Mouse (Mus musculus) forebrain, embryonic 10.5 days (tissue): ENCODE measurements around the gene Fgfr2. TPM values are rescaled to one million over a fixed set of nuclear protein-coding genes. Genes with fewer than 3 reads are reported as not detected.

Experiments
- DNase-seq: peaks from one replicate; pipeline ENCODE4 v3.0.0-alpha.2; 2017; ENCODE audit warnings: low spot score; ENCODE audit errors: extremely low spot score
- H3K27ac ChIP-seq: fragments of 300-500 bp; sonication (generic); 2 replicates; pipeline ENCODE4 v1.5.1; 2016; ENCODE audit warnings: mild to moderate bottlenecking
- H3K27me3 ChIP-seq: fragments of 300-500 bp; sonication (generic); 2 replicates; pipeline ENCODE4 v1.6.1; 2016; ENCODE audit warnings: mild to moderate bottlenecking; ENCODE audit not compliant: poor library complexity, severe bottlenecking
- H3K36me3 ChIP-seq: fragments of 300-500 bp; sonication (generic); replicated peaks from 2 replicates; pipeline ENCODE4 v1.6.1; 2016; ENCODE audit warnings: mild to moderate bottlenecking, moderate library complexity
- H3K4me1 ChIP-seq: fragments of 300-500 bp; sonication (generic); 2 replicates; pipeline ENCODE4 v1.6.1; 2016
- H3K4me3 ChIP-seq: fragments of 300-500 bp; sonication (generic); 2 replicates; pipeline ENCODE4 v1.5.1; 2016; ENCODE audit warnings: mild to moderate bottlenecking, moderate library complexity
- H3K9me3 ChIP-seq: fragments of 300-500 bp; sonication (generic); 2 replicates; pipeline ENCODE4 v1.6.1; 2016; ENCODE audit warnings: mild to moderate bottlenecking, moderate library complexity
- WGBS: fragments of 180-500 bp; shearing (Covaris S2); methylation state at CpG from one replicate; pipeline ENCODE4 v1.1.7; 2016; 5-methylcytosine and 5-hydroxymethylcytosine counted together
- polyA plus RNA-seq: library from polyadenylated mRNA; unstranded; fragments of >200 nt; fragmentation: Nextera tagmentation; extraction: Ambion mirVana; gene quantifications from 2 replicates; pipeline ENCODE4 v1.2.1, GENCODE M21; 2016

The Fgfr2 gene
- polyA plus RNA-seq, 1 experiment from 2014 or later: 55.7 TPM

GRCm38 (mm10) chr7:130367222-130368035 is 2755.7 kb downstream of the Fgfr2 start:
- 6% methylated on average over 12 of the region's 12 CpGs for WGBS
- Histone ChIP-seq H3K27me3 (peaks cover 99% of the 10 kb centered on the region), H3K9me3 (peaks cover 30% of the 10 kb centered on the region), H3K36me3 (peaks cover 9% of the 10 kb centered on the region), H3K27ac (no peak overlapping the region), H3K4me3 (no peak overlapping the region), H3K4me1 (peaks cover 42% of the 10 kb centered on the region)
- DNase-seq: peak; percentile 71

- Histone ChIP-seq H3K4me1 (peaks cover 42% of the 10 kb centered on the region), H3K27ac (no peak overlapping the region), H3K4me3 (no peak overlapping the region), H3K9me3 (peaks cover 21% of the 10 kb centered on the region; the same call in 1 of the 2 replicates), H3K36me3 (peaks cover 6% of the 10 kb centered on the region), H3K27me3 (peaks cover 98% of the 10 kb centered on the region)
- WGBS: 95% methylated on average over 10 of the region's 10 CpGs
- DNase-seq: no peak
Measured at GRCm38 (mm10) chr7:130365711-130366110, 2757.4 kb downstream of the Fgfr2 start.

- H3K4me1 ChIP-seq: peaks cover 11% of the 10 kb centered on the region
- no peak overlapping the region for H3K4me3 ChIP-seq
- H3K27ac ChIP-seq: no peak overlapping the region
- 78% methylated on average over 6 of the region's 6 CpGs for WGBS
- no peaks in the 10 kb centered on the region; the same call in 1 of the 2 replicates for H3K9me3 ChIP-seq
- peaks cover 10% of the 10 kb centered on the region for H3K27me3 ChIP-seq
- DNase-seq: no peak
- no peaks in the 10 kb centered on the region for H3K36me3 ChIP-seq
Measured at GRCm38 (mm10) chr7:130340412-130341152, 2782.6 kb downstream of the Fgfr2 start.

- Histone ChIP-seq H3K4me1 (peaks cover 18% of the 10 kb centered on the region), H3K27me3 (peaks cover 19% of the 10 kb centered on the region), H3K27ac (no peak overlapping the region), H3K9me3 (no peaks in the 10 kb centered on the region; the same call in 1 of the 2 replicates), H3K4me3 (no peak overlapping the region), H3K36me3 (no peaks in the 10 kb centered on the region)
- no peak for DNase-seq
- WGBS: 94% methylated on average over 7 of the region's 7 CpGs
Measured at GRCm38 (mm10) chr7:130337601-130338000, 2785.5 kb downstream of the Fgfr2 start.

GRCm38 (mm10) chr7:130335440-130336051 is 2787.6 kb downstream of the Fgfr2 start:
- 65% methylated on average over 4 of the region's 4 CpGs for WGBS
- no peak for DNase-seq
- H3K27ac ChIP-seq: no peak overlapping the region

GRCm38 (mm10) chr7:130332515-130333220 is 2790.5 kb downstream of the Fgfr2 start:
- Histone ChIP-seq H3K36me3 (no peaks in the 10 kb centered on the region), H3K9me3 (no peaks in the 10 kb centered on the region), H3K27ac (no peak overlapping the region), H3K4me3 (no peak overlapping the region), H3K4me1 (peaks cover 25% of the 10 kb centered on the region), H3K27me3 (peaks cover 44% of the 10 kb centered on the region)
- 92% methylated on average over 11 of the region's 11 CpGs for WGBS
- DNase-seq: no peak

More at GRCm38 (mm10) chr7:130335440-130336051, 2787.6 kb downstream of the Fgfr2 start:
- Histone ChIP-seq H3K4me1 (peaks cover 13% of the 10 kb centered on the region), H3K36me3 (no peaks in the 10 kb centered on the region), H3K27me3 (peaks cover 24% of the 10 kb centered on the region), H3K4me3 (no peak overlapping the region), H3K9me3 (no peaks in the 10 kb centered on the region)

GRCm38 (mm10) chr7:130327603-130328365 is 2795.4 kb downstream of the Fgfr2 start:
- Histone ChIP-seq H3K4me3 (peak overlapping the region; percentile 21), H3K36me3 (no peaks in the 10 kb centered on the region), H3K27ac (peak overlapping the region; percentile 59; the same call in 1 of the 2 replicates), H3K4me1 (peaks cover 32% of the 10 kb centered on the region), H3K27me3 (peaks cover 73% of the 10 kb centered on the region), H3K9me3 (no peaks in the 10 kb centered on the region)
- WGBS: 7% methylated on average over 15 of the region's 15 CpGs
- DNase-seq: peak; percentile 30

GRCm38 (mm10) chr7:130325983-130326433 is 2797.1 kb downstream of the Fgfr2 start:
- Histone ChIP-seq H3K36me3 (no peaks in the 10 kb centered on the region), H3K27ac (no peak overlapping the region), H3K4me3 (no peak overlapping the region), H3K9me3 (no peaks in the 10 kb centered on the region), H3K4me1 (peaks cover 28% of the 10 kb centered on the region), H3K27me3 (peaks cover 74% of the 10 kb centered on the region)
- WGBS: 91% methylated on average over 15 of the region's 15 CpGs
- no peak for DNase-seq

- DNase-seq: no peak
- Histone ChIP-seq H3K9me3 (no peaks in the 10 kb centered on the region), H3K36me3 (no peaks in the 10 kb centered on the region), H3K27me3 (peaks cover 67% of the 10 kb centered on the region), H3K4me1 (peaks cover 34% of the 10 kb centered on the region), H3K27ac (no peak overlapping the region), H3K4me3 (no peak overlapping the region)
- 65% methylated on average over 14 of the region's 14 CpGs for WGBS
Measured at GRCm38 (mm10) chr7:130324716-130325401, 2798.3 kb downstream of the Fgfr2 start.

GRCm38 (mm10) chr7:130323766-130324165 is 2799.4 kb downstream of the Fgfr2 start:
- WGBS: 84% methylated on average over 4 of the region's 4 CpGs
- Histone ChIP-seq H3K4me1 (peaks cover 39% of the 10 kb centered on the region), H3K4me3 (no peak overlapping the region), H3K27me3 (peaks cover 62% of the 10 kb centered on the region), H3K36me3 (no peaks in the 10 kb centered on the region), H3K27ac (no peak overlapping the region), H3K9me3 (no peaks in the 10 kb centered on the region)
- DNase-seq: no peak

GRCm38 (mm10) chr7:130319799-130320556 is 2803.2 kb downstream of the Fgfr2 start:
- Histone ChIP-seq H3K27ac (peak overlapping the region; percentile 75), H3K4me1 (peaks cover 15% of the 10 kb centered on the region), H3K36me3 (no peaks in the 10 kb centered on the region), H3K4me3 (no peak overlapping the region), H3K9me3 (no peaks in the 10 kb centered on the region), H3K27me3 (peaks cover 29% of the 10 kb centered on the region)
- WGBS: 59% methylated on average over 8 of the region's 8 CpGs
- no peak for DNase-seq
